In the genomic region with DNA sequence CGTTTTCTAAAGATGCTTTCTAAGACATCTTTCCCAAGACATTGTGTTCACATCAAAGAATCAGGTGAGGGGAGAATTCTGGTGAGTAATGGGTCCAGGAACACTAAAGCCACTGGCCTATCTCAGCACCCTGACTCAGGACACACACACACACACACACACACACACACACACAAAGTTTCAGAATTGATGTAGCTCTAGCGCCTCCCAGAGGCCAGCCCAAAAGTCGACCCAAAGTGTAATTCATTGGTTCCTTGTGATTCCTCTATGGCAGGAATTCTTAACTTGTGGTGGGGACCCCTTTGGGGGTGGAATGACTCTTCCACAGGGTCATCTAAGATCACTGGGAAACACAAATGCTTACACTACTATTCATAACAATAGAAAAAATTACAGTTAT, we compare ENCODE assay signal across 9 mouse cellular contexts. TPM values are rescaled to one million over a fixed set of nuclear protein-coding genes. Genes with fewer than 3 reads are reported as not detected.
DNase-seq lines count a peak whose midpoint lies in the region; ATAC-seq and TF ChIP-seq lines count a peak whose summit lies in the region.
"Had no signal": no experiment of that assay in that cellular context is flagged by ENCODE, and none has a peak within 500 bp of the region (broad histone marks: within the 10 kb centered on the region; RNA-seq: fewer than 3 reads in every experiment).

No protein-coding gene starts in this region.

- no peak for TF ChIP-seq EP300 in ES-Bruce4 (IDR thresholded peaks at IDR 0.05; ENCODE audit: insufficient read depth, low read depth, low read length)

- peak; percentile 46 for DNase-seq in adrenal gland, adult 2 months
- DNase-seq in adrenal gland, adult 8-10 months = no peak
- DNase-seq in kidney, postnatal 14 days = peak; percentile 52
- no peak for DNase-seq in kidney, adult 18-20 months
- peak; percentile 68 for DNase-seq in skeletal muscle tissue, adult 2 months (ENCODE audit: low read depth, low spot score)

- no peak for ATAC-seq in inflammation-experienced regulatory T-cells, adult 6 months

- no peak overlapping the region for H3K27ac ChIP-seq in ES-Bruce4 (ENCODE audit: insufficient read depth, low read length)
- no peak overlapping the region for H3K27ac ChIP-seq in embryonic fibroblast, embryonic 13.5 days (ENCODE audit: insufficient read depth, low read length)
- H3K27ac ChIP-seq: limb, embryonic 12.5 days had no signal

- TF ChIP-seq CTCF in ES-Bruce4 (IDR thresholded peaks at IDR 0.05; ENCODE audit: low read depth, low read length) = peak; percentile 64
- TF ChIP-seq CTCF in embryonic fibroblast, embryonic 13.5 days (IDR thresholded peaks at IDR 0.05; ENCODE audit: borderline replicate concordance, insufficient read depth, low read length) = peak; percentile 49; the same call in 1 of the 2 replicates

- H3K36me3 ChIP-seq in ES-Bruce4 (ENCODE audit: control insufficient read depth, insufficient read depth, low read length, poor library complexity, severe bottlenecking) = no peaks in the 10 kb centered on the region
- H3K36me3 ChIP-seq: limb, embryonic 12.5 days had no signal

- no peak overlapping the region for H3K4me3 ChIP-seq in ES-Bruce4 (ENCODE audit: low read depth, low read length)
- no peak overlapping the region for H3K4me3 ChIP-seq in embryonic fibroblast, embryonic 13.5 days (ENCODE audit: insufficient read depth, low read length)
- H3K4me3 ChIP-seq: limb, embryonic 12.5 days had no signal

- H3K9me3 ChIP-seq in ES-Bruce4 (replicated peaks; ENCODE audit: control insufficient read depth, insufficient read depth, low read length, poor library complexity, severe bottlenecking) = no peaks in the 10 kb centered on the region
- H3K9me3 ChIP-seq: limb, embryonic 12.5 days had no signal

- TF ChIP-seq POLR2A in ES-Bruce4 (IDR thresholded peaks at IDR 0.05; ENCODE audit: insufficient read depth, low read length) = no peak
- no peak for TF ChIP-seq POLR2A in embryonic fibroblast, embryonic 13.5 days (IDR thresholded peaks at IDR 0.05; ENCODE audit: low read depth, low read length)

- H3K27me3 ChIP-seq in ES-Bruce4 (ENCODE audit: control insufficient read depth, insufficient read depth, low read length, poor library complexity, severe bottlenecking) = no peaks in the 10 kb centered on the region

- H3K4me1 ChIP-seq in ES-Bruce4 (ENCODE audit: control insufficient read depth, insufficient read depth, low read length) = no peaks in the 10 kb centered on the region
- no peaks in the 10 kb centered on the region for H3K4me1 ChIP-seq in embryonic fibroblast, embryonic 13.5 days (ENCODE audit: control insufficient read depth, insufficient read depth, low read length)

- no peak overlapping the region for H3K9ac ChIP-seq in ES-Bruce4 (ENCODE audit: low read depth, poor library complexity, severe bottlenecking)
- H3K9ac ChIP-seq: limb, embryonic 12.5 days had no signal

RNA-seq across cellular contexts. Expression of a gene that starts 10.7 kb away (rescaled TPM):
- 10 to 100 TPM in 1 of 2 experiments, 1 to 10 TPM in 1; 5.8 to 34.5 TPM for total RNA-seq in adrenal gland, adult 2 months (2021)
- polyA plus RNA-seq in adrenal gland, adult 2 months (2012; rRNA removed) = 2.6 and 3.2 TPM in 2 replicates
- 1 to 10 TPM; 1.6 to 9.4 (median 5.6) TPM for total RNA-seq in adrenal gland, adult 8-10 months (2022)
- polyA plus RNA-seq in ES-Bruce4 (2011; ENCODE audit: insufficient read depth, insufficient read length, low read depth, missing spikeins) = 0.68 and 1.1 TPM in 2 replicates
- 2.1 and 2.7 TPM in 2 replicates for polyA plus RNA-seq in embryonic fibroblast, embryonic 13.5 days (2011; ENCODE audit: insufficient read length, low read depth, missing spikeins)
- 1 to 10 TPM in 2 of 3 experiments, under 1 TPM in 1; 0.98 to 8.0 (median 2.0) TPM for polyA plus RNA-seq in inflammation-experienced regulatory T-cells, adult 6 months (2017; shearing (Covaris generic))

RNA-seq across cellular contexts. Expression of a gene that starts 16.8 kb away (rescaled TPM):
- 1 to 10 TPM; 4.2 to 7.4 TPM for total RNA-seq in adrenal gland, adult 2 months (2021)
- 14.6 and 19.4 TPM in 2 replicates for polyA plus RNA-seq in adrenal gland, adult 2 months (2012; rRNA removed)
- 10 to 100 TPM in 1 of 4 experiments, 1 to 10 TPM in 3; 3.8 to 15.0 (median 6.8) TPM for total RNA-seq in adrenal gland, adult 8-10 months (2022)
- 14.3 and 15.3 TPM in 2 replicates for polyA plus RNA-seq in ES-Bruce4 (2011; ENCODE audit: insufficient read depth, insufficient read length, low read depth, missing spikeins)
- 6.8 and 7.8 TPM in 2 replicates for polyA plus RNA-seq in embryonic fibroblast, embryonic 13.5 days (2011; ENCODE audit: insufficient read length, low read depth, missing spikeins)
- not detected for polyA plus RNA-seq in inflammation-experienced regulatory T-cells, adult 6 months (2017; shearing (Covaris generic))

RNA-seq across cellular contexts. Expression of a gene that starts 19.3 kb away (rescaled TPM):
- total RNA-seq in adrenal gland, adult 2 months (2021) = not detected
- 0.09 and 0.68 TPM in 2 replicates for polyA plus RNA-seq in adrenal gland, adult 2 months (2012; rRNA removed)
- total RNA-seq in adrenal gland, adult 8-10 months (2022) = not detected
- polyA plus RNA-seq in ES-Bruce4 (2011; ENCODE audit: insufficient read depth, insufficient read length, low read depth, missing spikeins) = 5.7 and 6.1 TPM in 2 replicates
- not detected in 2 replicates for polyA plus RNA-seq in embryonic fibroblast, embryonic 13.5 days (2011; ENCODE audit: insufficient read length, low read depth, missing spikeins)
- 1 to 10 TPM in 2 of 3 experiments, under 1 TPM in 1; 0.74 to 3.1 (median 2.1) TPM for polyA plus RNA-seq in inflammation-experienced regulatory T-cells, adult 6 months (2017; shearing (Covaris generic))
- polyA plus RNA-seq: limb, embryonic 12.5 days had no signal

RNA-seq across cellular contexts. Expression of a gene that starts 27.6 kb away (rescaled TPM):
- total RNA-seq in adrenal gland, adult 2 months (2021) = 10 to 100 TPM; 45.8 to 55.8 TPM
- 136 and 143 TPM in 2 replicates for polyA plus RNA-seq in adrenal gland, adult 2 months (2012; rRNA removed)
- 10 to 100 TPM; 44.8 to 70.6 (median 59.1) TPM for total RNA-seq in adrenal gland, adult 8-10 months (2022)
- 75.7 and 90.0 TPM in 2 replicates for polyA plus RNA-seq in ES-Bruce4 (2011; ENCODE audit: insufficient read depth, insufficient read length, low read depth, missing spikeins)
- polyA plus RNA-seq in embryonic fibroblast, embryonic 13.5 days (2011; ENCODE audit: insufficient read length, low read depth, missing spikeins) = 161 and 186 TPM in 2 replicates
- polyA plus RNA-seq in inflammation-experienced regulatory T-cells, adult 6 months (2017; shearing (Covaris generic)) = 100 to 1,000 TPM in 1 of 3 experiments, 10 to 100 TPM in 2; 74.0 to 103 (median 94.6) TPM

RNA-seq across cellular contexts. Expression of a gene that starts 45.4 kb away (rescaled TPM):
- 10 to 100 TPM; 36.5 to 40.8 TPM for total RNA-seq in adrenal gland, adult 2 months (2021)
- polyA plus RNA-seq in adrenal gland, adult 2 months (2012; rRNA removed) = 36.3 and 37.8 TPM in 2 replicates
- 10 to 100 TPM; 32.4 to 56.3 (median 41.6) TPM for total RNA-seq in adrenal gland, adult 8-10 months (2022)
- 38.1 and 43.7 TPM in 2 replicates for polyA plus RNA-seq in ES-Bruce4 (2011; ENCODE audit: insufficient read depth, insufficient read length, low read depth, missing spikeins)
- 44.9 and 52.2 TPM in 2 replicates for polyA plus RNA-seq in embryonic fibroblast, embryonic 13.5 days (2011; ENCODE audit: insufficient read length, low read depth, missing spikeins)
- 10 to 100 TPM; 51.1 to 68.7 (median 55.2) TPM for polyA plus RNA-seq in inflammation-experienced regulatory T-cells, adult 6 months (2017; shearing (Covaris generic))

Comparison
In these comparisons a context has a peak if more than half of its experiments do, and no peak if none do; other contexts are left out.
1. DNase-seq: peak in adrenal gland, adult 2 months (single experiment), kidney, postnatal 14 days (single experiment) and skeletal muscle tissue, adult 2 months (single experiment); none in adrenal gland, adult 8-10 months (single experiment) and kidney, adult 18-20 months (single experiment).